Mouse (Mus musculus) right cerebral cortex, postnatal 10 days (tissue): ENCODE results near the gene Ermn.

Experiments
- DNase-seq, 2 experiments: peaks; one replicate each; pipeline ENCODE4 v3.0.0; 2021; ENCODE audit warnings: low spot score in 2 of 2

Ermn gene

GRCm38 (mm10) chr2:58052821-58053581 lies at the start of gene Ermn:
Gene Ermn (minus strand): TSS chr2:58052864.
- DNase-seq: no peak

DNA sequence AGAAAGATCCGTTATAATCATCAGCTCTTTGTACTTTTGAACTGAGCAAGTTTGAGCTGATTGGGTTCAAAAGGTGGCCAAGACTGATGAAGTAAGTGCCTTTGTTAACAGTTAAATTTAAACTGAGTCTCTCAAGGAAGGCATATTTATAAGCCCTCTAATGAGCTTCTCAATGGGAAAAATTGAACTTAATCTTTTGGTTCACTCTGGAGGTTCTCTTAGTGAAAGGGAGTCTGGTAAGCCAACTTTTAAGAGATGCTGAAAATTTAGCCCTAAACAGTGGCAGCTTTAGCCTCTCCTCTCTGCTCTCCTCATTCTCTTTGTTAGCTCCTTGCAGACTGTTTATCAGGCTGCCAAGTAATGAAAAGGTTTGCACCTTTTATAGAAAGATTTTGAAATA lies 42.2 kb upstream of the Ermn start:
- DNase-seq: no peak

DNA sequence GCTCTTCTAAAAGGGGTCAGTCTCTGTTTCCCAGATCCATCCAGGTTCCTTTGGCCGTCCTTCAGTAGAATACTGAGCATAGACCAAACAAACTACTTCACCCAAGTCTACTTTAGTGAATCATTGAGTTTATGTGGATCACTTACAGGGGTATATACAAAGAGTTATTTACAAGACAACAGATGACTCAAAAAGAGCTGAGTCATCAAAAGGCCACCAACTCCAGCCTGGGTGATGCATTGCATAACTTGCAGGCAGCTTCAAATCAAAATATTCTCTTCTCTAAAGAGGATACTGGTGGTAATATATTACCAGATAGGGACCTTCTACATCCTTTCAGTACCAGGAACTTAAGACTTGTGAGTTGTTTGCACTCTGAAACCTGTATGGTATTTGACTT lies 33.8 kb upstream of the Ermn start:
- no peak for DNase-seq

- DNase-seq: no peak
Observed at GRCm38 (mm10) chr2:58079849-58080248, 27.2 kb upstream of the Ermn start.

GRCm38 (mm10) chr2:58055383-58055782 lies 2.7 kb upstream of the Ermn start:
- DNase-seq: peak; percentile 35 to 47

DNA sequence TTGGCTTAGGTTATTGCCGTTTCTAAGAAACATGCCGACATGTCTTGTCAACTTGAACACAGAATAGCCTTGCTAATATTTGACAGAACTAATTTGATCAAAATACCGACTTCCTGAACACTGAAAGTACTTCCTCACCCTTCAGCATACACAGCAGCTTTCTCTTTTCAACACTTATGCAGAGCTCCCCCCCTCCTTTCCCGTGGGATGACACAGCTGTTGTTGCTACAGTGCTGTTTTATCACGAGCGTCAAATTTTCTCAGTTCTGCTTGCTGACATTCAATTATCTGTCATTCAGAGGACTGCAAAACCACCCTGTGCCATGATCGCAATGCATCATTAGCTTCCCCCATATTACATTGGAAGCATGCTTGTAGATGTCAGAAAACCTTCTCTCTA lies 10.8 kb downstream of the Ermn start:
- DNase-seq: peak; percentile 42 to 58

DNA sequence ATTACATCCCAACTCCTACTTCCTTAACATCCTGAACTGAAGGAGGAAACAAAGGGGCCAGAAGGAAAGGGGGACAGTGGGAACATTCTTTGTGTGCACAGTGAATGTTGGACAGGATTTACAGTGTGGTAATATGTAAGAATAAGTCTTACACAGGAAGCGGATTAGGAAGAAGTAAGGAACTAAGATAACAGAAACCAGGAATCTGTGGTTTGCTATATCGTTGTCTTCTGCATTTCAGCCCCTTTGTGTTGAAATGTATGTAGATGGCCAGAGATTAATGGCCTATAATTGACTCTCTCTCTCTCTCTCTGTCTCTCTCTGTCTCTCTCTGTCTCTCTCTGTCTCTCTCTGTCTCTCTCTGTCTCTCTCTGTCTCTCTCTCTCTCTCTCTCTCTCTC lies 15.7 kb downstream of the Ermn start:
- no peak for DNase-seq

- no peak for DNase-seq
Observed at GRCm38 (mm10) chr2:58035635-58036034, 17.0 kb downstream of the Ermn start.

- no peak for DNase-seq
Observed at GRCm38 (mm10) chr2:58031431-58031830, 21.2 kb downstream of the Ermn start.

DNA sequence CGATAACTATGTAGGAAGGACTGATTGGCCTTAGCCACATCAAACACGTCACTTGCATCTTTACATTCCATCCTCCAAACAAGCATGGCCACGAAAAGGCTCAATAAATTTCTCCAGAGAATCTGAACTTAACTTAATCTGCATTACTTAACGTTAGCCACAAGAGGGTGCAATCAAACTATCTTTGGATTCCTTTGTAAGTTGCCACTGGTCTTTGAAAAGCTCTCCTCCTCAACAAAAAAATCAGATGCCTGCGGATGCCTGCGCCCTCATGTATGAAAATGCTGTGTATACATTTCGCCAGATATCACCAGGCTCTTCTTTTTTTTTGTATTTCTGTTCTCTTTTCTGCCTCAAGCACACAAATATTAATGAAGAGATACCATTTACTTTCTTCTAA lies 23.3 kb downstream of the Ermn start:
- no peak for DNase-seq

DNA sequence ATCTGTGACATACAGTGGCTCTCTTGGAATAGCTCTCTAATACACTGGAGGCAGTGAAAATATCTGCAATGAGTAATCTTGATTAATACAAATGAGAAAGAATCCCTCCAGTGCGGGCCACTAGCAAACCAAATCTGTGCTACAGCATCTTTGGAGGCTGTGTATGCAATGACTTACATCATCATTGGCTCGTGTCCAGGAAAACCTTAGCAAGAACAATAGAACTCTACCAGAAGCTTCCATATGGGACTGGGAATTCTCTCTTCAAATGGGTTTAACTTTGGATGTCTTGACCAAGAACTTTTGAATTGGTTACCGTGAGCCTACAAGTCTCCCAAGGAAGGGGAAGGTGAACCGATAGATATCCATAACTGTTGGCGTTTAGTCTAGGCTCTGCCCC lies 25.9 kb downstream of the Ermn start:
- no peak for DNase-seq

DNA sequence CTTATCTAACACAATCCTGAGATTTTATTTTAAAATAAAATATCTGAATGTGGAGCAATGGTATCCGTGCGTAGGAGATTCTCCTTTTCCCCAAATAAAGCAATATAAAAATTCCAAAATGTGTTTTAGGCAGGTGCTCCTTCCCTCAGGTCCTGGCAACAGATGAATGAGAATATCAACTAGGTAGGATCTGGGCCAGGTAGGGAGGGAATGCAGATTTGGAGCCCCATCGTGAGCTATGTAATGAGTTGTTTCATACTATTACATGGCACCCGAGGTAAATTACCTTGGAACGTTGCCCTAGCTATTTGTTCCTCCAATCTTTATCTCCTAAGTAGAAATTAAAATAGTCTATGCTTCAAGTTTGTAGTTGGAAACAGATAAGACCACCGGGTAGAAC lies 29.1 kb downstream of the Ermn start:
- no peak for DNase-seq

- DNase-seq: no peak
Observed at GRCm38 (mm10) chr2:58007081-58007480, 45.6 kb downstream of the Ermn start.

DNA sequence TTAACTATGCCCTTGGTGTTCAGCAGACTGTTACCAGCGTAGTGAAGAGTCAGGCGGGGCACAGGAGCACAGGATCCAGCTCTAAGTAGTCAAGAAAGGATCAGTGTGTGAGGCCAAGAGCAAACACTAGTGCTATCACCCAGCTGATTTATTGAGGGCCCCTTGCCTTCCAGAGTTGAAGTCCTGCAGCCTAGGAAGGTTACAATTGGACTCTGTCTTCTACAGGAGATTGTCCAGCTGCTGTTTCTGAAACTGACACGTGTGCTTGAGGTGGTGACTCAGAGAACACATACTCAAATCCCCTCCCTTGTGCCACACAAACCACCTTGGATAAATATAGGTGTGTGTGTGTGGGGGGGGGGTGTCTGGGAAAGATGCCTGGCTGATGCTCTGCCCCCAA lies 51.2 kb downstream of the Ermn start:
- no peak for DNase-seq

DNA sequence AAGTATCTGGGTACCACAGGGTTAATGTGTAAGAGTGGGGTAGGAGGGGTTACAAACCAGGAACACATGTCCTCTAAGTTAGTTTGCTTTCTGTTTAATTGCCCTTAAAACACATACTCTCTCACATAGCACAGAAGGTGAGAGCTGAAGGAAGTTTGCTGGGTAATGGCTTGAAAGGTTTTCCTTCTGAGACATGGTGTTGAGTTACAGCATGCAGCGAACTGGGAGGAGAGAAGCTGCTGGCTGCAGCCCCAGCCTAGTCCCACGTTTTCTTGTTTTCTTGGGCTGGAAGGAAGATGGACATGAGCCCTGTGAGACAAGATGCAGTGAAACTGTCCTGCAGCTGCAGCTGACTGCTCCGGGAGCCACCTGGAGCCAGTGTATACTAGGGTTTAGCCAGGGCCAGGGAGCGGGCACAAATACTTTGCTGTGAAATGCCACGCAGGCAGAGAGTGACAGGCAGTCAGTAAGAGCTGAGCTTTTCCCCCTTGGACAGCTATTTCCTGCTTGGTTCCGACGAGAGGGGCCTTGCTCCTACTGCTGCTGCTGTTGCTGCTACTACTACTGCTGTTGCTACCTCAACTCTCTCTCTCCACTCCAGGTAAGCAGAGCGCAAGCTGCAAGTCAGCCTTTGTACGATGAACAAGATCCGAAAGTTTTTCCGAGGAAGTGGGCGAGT lies 54.8 kb downstream of the Ermn start, which contains the start of gene Galnt5:
Galnt5 (plus strand) TSS at position 133 of the 679 bp plus-strand sequence.
- no peak for DNase-seq
